Mouse (Mus musculus) embryonic facial prominence, embryonic 10.5 days (tissue): Measurements from ENCODE around the gene Ch25h. TPM values are rescaled to one million over a fixed set of nuclear protein-coding genes. Genes with fewer than 3 reads are reported as not detected.

ENCODE experiments used
- DNase-seq: peaks from one replicate; pipeline ENCODE4 v3.0.0-alpha.2; 2017; ENCODE audit warnings: low spot score
- H3K27ac ChIP-seq: fragments of 300-500 bp; sonication (generic); replicated peaks from 2 replicates; pipeline ENCODE4 v1.5.1; 2016; ENCODE audit warnings: mild to moderate bottlenecking
- H3K27me3 ChIP-seq: fragments of 300-500 bp; sonication (generic); replicated peaks from 2 replicates; pipeline ENCODE4 v1.6.1; 2016; ENCODE audit warnings: low read depth, mild to moderate bottlenecking; ENCODE audit not compliant: poor library complexity, severe bottlenecking
- H3K36me3 ChIP-seq: fragments of 300-500 bp; sonication (generic); replicated peaks from 2 replicates; pipeline ENCODE4 v1.6.1; 2016; ENCODE audit warnings: mild to moderate bottlenecking, moderate library complexity
- H3K4me1 ChIP-seq: fragments of 300-500 bp; sonication (generic); 2 replicates; pipeline ENCODE4 v1.6.1; 2016
- H3K4me3 ChIP-seq: fragments of 300-500 bp; sonication (generic); 2 replicates; pipeline ENCODE4 v1.5.1; 2016; ENCODE audit warnings: mild to moderate bottlenecking, moderate library complexity
- H3K9me3 ChIP-seq: fragments of 300-500 bp; sonication (generic); 2 replicates; pipeline ENCODE4 v1.6.1; 2016; ENCODE audit warnings: mild to moderate bottlenecking
- WGBS: fragments of 180-500 bp; shearing (Covaris S2); methylation state at CpG from one replicate; pipeline ENCODE4 v1.1.7; 2016; 5-methylcytosine and 5-hydroxymethylcytosine counted together
- polyA plus RNA-seq: library from polyadenylated mRNA; unstranded; fragments of >200 nt; fragmentation: Nextera tagmentation; extraction: Ambion mirVana; gene quantifications from 2 replicates; pipeline ENCODE4 v1.2.1, GENCODE M21; 2016

Ch25h gene
- polyA plus RNA-seq, 1 experiment from 2014 or later, result 0.72 TPM

- DNase-seq, result peak; percentile 23
- H3K4me1 ChIP-seq, result peaks cover 7% of the 10 kb centered on the region
- H3K27me3 ChIP-seq, result no peaks in the 10 kb centered on the region
- H3K4me3 ChIP-seq, result no peak overlapping the region
- H3K36me3 ChIP-seq, result peaks cover 33% of the 10 kb centered on the region
- peak overlapping the region; percentile 40 for H3K27ac ChIP-seq
- H3K9me3 ChIP-seq, result no peaks in the 10 kb centered on the region
- 59% methylated on average over 8 of the region's 8 CpGs for WGBS
Measured at GRCm38 (mm10) chr19:34511528-34511927, 36.6 kb upstream of the Ch25h start.

- H3K9me3 ChIP-seq, result no peaks in the 10 kb centered on the region
- H3K4me1 ChIP-seq, result peaks cover 7% of the 10 kb centered on the region
- no peak for DNase-seq
- H3K27me3 ChIP-seq, result no peaks in the 10 kb centered on the region
- H3K36me3 ChIP-seq, result peaks cover 42% of the 10 kb centered on the region
- H3K27ac ChIP-seq, result no peak overlapping the region
- WGBS, result 90% methylated on average over 5 of the region's 5 CpGs
- H3K4me3 ChIP-seq, result no peak overlapping the region
Measured at GRCm38 (mm10) chr19:34510717-34511116, 35.8 kb upstream of the Ch25h start.

DNA sequence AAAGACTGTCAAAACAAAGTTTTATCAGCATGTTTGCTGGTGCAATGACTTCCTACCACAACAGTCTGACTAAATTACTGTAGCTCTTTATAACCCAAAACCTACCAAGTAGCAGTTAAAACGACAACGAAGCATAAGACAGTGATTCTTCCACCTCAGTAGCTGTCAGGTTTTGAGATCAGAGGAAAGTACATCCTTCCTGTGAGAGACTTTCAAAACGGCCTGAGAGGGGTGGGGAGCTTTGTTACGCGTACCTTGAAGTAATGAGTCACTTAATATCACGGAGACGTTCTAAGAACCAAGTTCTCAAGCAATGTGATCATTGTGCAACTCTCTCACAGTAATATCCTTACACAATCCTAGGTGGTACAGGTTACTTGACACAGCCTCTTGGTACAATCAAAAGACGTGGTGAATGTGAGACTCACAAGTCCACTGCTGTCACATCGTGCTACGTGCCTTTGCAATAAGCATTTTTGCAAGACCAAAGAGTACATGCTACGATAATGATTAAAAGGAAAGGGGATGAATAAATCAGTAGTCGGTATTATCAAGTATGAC is 30.3 kb upstream of the Ch25h start:
- Histone ChIP-seq H3K36me3 (peaks cover 48% of the 10 kb centered on the region), H3K4me3 (no peak overlapping the region), H3K27ac (no peak overlapping the region), H3K9me3 (no peaks in the 10 kb centered on the region), H3K4me1 (no peaks in the 10 kb centered on the region), H3K27me3 (no peaks in the 10 kb centered on the region)
- WGBS, result 93% methylated on average over 12 of the region's 12 CpGs
- no peak for DNase-seq

GRCm38 (mm10) chr19:34500763-34501162 is 25.8 kb upstream of the Ch25h start:
- Histone ChIP-seq H3K4me1 (no peaks in the 10 kb centered on the region), H3K9me3 (no peaks in the 10 kb centered on the region), H3K27ac (no peak overlapping the region), H3K36me3 (peaks cover 17% of the 10 kb centered on the region), H3K4me3 (no peak overlapping the region), H3K27me3 (no peaks in the 10 kb centered on the region)
- DNase-seq, result peak; percentile 67
- WGBS, result 50% methylated on average over 4 of the region's 4 CpGs

GRCm38 (mm10) chr19:34496353-34496752 is 21.4 kb upstream of the Ch25h start:
- Histone ChIP-seq H3K9me3 (no peaks in the 10 kb centered on the region), H3K36me3 (peaks cover 24% of the 10 kb centered on the region), H3K27ac (no peak overlapping the region), H3K4me1 (no peaks in the 10 kb centered on the region), H3K27me3 (no peaks in the 10 kb centered on the region), H3K4me3 (no peak overlapping the region)
- no peak for DNase-seq
- WGBS, result 85% methylated on average over 1 of the region's 1 CpGs

DNA sequence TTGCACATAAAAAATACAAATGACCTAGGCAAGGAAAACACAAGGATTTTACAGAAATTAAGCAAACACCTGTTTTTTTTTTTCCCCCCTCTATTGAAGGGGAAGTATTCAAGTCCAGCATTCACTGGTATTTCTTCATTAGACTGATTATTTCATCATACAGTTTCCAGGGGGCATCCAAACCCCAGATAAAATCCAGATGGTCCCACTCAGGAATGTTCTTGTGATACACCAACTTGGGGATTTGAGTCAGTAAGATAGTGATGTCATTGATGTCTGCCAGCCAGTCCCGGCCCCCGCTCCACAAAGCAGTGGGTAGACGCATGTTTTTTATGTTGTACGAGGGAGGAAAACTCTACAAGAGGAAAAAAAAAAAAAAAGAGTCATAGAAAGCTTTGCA is 18.9 kb upstream of the Ch25h start:
- Histone ChIP-seq H3K36me3 (peaks cover 16% of the 10 kb centered on the region), H3K4me1 (0 out of 2 replicates have a peak, but pooled peaks cover 3% of the 10 kb centered on the region), H3K27me3 (no peaks in the 10 kb centered on the region), H3K27ac (no peak overlapping the region), H3K4me3 (no peak overlapping the region), H3K9me3 (no peaks in the 10 kb centered on the region)
- 86% methylated on average over 4 of the region's 4 CpGs for WGBS
- no peak for DNase-seq

DNA sequence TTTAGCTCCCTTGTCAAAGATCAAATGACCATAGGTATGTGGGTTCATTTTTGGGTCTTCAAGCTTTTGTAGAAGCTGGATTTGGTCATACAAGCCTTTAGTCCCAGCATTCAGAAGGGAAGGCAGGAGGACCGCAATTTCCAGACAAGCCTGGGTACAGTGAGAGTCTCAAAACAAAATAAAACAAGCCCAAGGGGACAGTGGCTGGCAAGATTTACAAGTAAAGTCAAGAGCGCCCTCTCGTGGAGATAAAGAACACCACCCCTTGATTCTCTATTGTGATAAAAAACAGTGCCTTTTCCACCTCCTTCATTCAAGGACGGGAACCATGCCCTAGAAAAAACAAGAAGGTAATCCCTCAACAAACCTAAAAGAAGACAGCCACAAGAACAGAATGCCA is 8.6 kb upstream of the Ch25h start:
- Histone ChIP-seq H3K4me1 (no peaks in the 10 kb centered on the region), H3K9me3 (no peaks in the 10 kb centered on the region), H3K27ac (no peak overlapping the region), H3K4me3 (no peak overlapping the region), H3K36me3 (no peaks in the 10 kb centered on the region), H3K27me3 (0 out of 2 replicates have a peak, but pooled peaks cover 7% of the 10 kb centered on the region)
- WGBS, result 17% methylated on average over 4 of the region's 4 CpGs
- DNase-seq, result peak; percentile 43

GRCm38 (mm10) chr19:34474228-34474990 is 555 bp downstream of the Ch25h start:
- Histone ChIP-seq H3K27ac (no peak overlapping the region), H3K27me3 (peaks cover 74% of the 10 kb centered on the region), H3K36me3 (no peaks in the 10 kb centered on the region), H3K9me3 (no peaks in the 10 kb centered on the region), H3K4me1 (peaks cover 21% of the 10 kb centered on the region), H3K4me3 (peak overlapping the region; percentile 67)
- 7% methylated on average over 49 of the region's 49 CpGs for WGBS
- DNase-seq, result no peak

GRCm38 (mm10) chr19:34471703-34472102 is 3.3 kb downstream of the Ch25h start:
- no peak for DNase-seq
- Histone ChIP-seq H3K4me3 (no peak overlapping the region), H3K36me3 (no peaks in the 10 kb centered on the region), H3K27me3 (peaks cover 52% of the 10 kb centered on the region), H3K27ac (no peak overlapping the region), H3K9me3 (no peaks in the 10 kb centered on the region), H3K4me1 (peaks cover 33% of the 10 kb centered on the region)
- WGBS, result 74% methylated on average over 2 of the region's 2 CpGs

DNA sequence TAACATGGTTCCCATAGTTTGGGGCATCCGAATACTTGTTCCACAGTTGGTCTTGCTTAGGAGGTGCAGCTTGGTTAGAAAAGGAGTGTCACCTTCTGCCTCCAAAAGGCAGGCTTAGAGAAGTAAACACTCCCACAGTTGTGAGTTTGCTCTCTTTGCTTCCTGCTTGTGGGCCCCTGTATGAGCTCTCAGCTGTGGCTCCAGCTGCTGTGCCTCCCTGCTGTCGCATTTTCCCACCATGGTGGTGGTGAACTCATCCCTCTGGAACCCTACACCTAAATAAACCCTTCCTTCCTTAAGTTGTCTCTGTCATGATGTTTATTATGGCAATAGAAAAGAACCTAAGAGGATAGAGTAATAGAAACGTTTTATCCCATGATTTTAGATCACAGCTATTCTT is 6.2 kb downstream of the Ch25h start:
- peaks cover 23% of the 10 kb centered on the region for H3K27me3 ChIP-seq
- no peak overlapping the region for H3K4me3 ChIP-seq
- no peak overlapping the region for H3K27ac ChIP-seq
- H3K4me1 ChIP-seq, result peaks cover 12% of the 10 kb centered on the region
- 50% methylated on average over 3 of the region's 3 CpGs for WGBS
- H3K9me3 ChIP-seq, result no peaks in the 10 kb centered on the region
- H3K36me3 ChIP-seq, result no peaks in the 10 kb centered on the region
- DNase-seq, result no peak

DNA sequence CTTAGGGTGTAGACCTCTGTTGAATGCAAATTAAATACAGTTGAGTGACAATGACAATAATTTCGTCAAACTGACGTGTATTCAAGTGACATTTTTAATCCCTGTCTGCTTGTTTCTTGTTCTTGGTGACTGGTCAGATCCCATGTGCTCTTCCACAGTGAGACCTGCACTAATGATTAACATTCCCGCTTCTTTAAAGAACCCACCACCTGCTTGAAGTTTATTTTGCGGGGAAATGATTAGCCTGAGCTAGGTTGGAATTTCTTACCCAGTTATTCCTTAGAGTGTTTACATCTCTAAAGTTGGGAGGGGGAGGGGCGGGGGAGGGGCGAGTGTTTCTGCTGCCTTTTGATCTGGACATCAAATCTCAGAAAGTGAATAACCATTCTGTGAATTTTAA is 6.7 kb downstream of the Ch25h start:
- H3K9me3 ChIP-seq, result no peaks in the 10 kb centered on the region
- no peak overlapping the region for H3K27ac ChIP-seq
- peaks cover 17% of the 10 kb centered on the region for H3K27me3 ChIP-seq
- no peak for DNase-seq
- H3K36me3 ChIP-seq, result no peaks in the 10 kb centered on the region
- 45% methylated on average over 6 of the region's 6 CpGs for WGBS
- no peak overlapping the region for H3K4me3 ChIP-seq
- peaks cover 12% of the 10 kb centered on the region for H3K4me1 ChIP-seq

DNA sequence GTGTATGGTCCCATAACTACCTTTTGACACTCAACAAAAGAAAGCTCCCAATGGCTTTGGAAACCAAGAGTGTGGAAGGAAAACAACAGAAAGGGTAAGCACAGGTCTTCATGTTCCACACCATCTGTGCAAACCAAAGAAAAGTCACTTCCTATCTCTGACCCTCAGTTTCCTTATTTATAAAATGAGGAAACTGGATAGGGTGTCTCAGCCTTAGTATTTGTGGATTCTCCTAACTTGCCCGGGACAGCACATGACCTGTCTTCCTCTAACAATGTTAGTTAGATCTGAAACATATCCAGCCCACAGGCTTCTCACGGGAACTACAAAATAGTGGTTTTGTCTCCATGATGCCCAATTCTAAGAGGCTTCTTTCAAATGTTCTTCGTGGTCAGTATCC is 10.5 kb downstream of the Ch25h start:
- Histone ChIP-seq H3K27ac (no peak overlapping the region), H3K4me1 (peaks cover 15% of the 10 kb centered on the region), H3K36me3 (no peaks in the 10 kb centered on the region), H3K27me3 (no peaks in the 10 kb centered on the region), H3K9me3 (no peaks in the 10 kb centered on the region), H3K4me3 (no peak overlapping the region)
- no peak for DNase-seq
- WGBS, result 71% methylated on average over 3 of the region's 3 CpGs

- 91% methylated on average over 1 of the region's 1 CpGs for WGBS
- H3K27me3 ChIP-seq, result no peaks in the 10 kb centered on the region
Measured at GRCm38 (mm10) chr19:34461451-34462019, 13.4 kb downstream of the Ch25h start.

More at GRCm38 (mm10) chr19:34461451-34462019, 13.4 kb downstream of the Ch25h start:
- 0 out of 2 replicates have a peak, but pooled peaks cover 3% of the 10 kb centered on the region for H3K4me1 ChIP-seq
- H3K36me3 ChIP-seq, result no peaks in the 10 kb centered on the region
- no peak overlapping the region for H3K27ac ChIP-seq
- H3K9me3 ChIP-seq, result no peaks in the 10 kb centered on the region
- H3K4me3 ChIP-seq, result no peak overlapping the region
- DNase-seq, result no peak
